Mouse (Mus musculus) MEL (cell line): ENCODE results near the gene Nos1ap. TPM values are rescaled to one million over a fixed set of nuclear protein-coding genes. Genes with fewer than 3 reads are reported as not detected.

Experiments
- DNase-seq: peaks from one replicate; pipeline ENCODE4 v3.0.0; 2011; ENCODE audit warnings: low read depth, low spot score
- H3K27ac ChIP-seq: 2 replicates; pipeline ENCODE4 v1.5.1; 2012; ENCODE audit warnings: low read depth, mild to moderate bottlenecking, control low read depth, low read length, moderate library complexity; ENCODE audit not compliant: control insufficient read depth
- H3K27me3 ChIP-seq, 2 experiments: fragments of 150-350 bp in 1 of 2; sonication (generic) in 1 of 2; 2 replicates each; pipeline ENCODE4 v1.6.1; 2012; ENCODE audit warnings: low read length in 2 of 2, mild to moderate bottlenecking in 2 of 2, improper control_type of control experiment in 1 of 2, moderate library complexity in 1 of 2; ENCODE audit not compliant: insufficient read depth in 2 of 2, control insufficient read depth in 1 of 2
- H3K36me3 ChIP-seq, 2 experiments: 2 replicates each; pipeline ENCODE4 v1.6.1; 2012 to 2014; ENCODE audit warnings: low read length in 2 of 2, improper control_type of control experiment in 1 of 2, inconsistent platforms in 1 of 2, mild to moderate bottlenecking in 1 of 2; ENCODE audit not compliant: insufficient read depth in 2 of 2, control insufficient read depth in 1 of 2
- H3K4me1 ChIP-seq, 2 experiments: fragments of 150-350 bp in 1 of 2; sonication (generic) in 1 of 2; 2 replicates each; pipeline ENCODE4 v1.6.1; 2012; ENCODE audit warnings: low read length in 2 of 2, improper control_type of control experiment in 1 of 2, mild to moderate bottlenecking in 1 of 2; ENCODE audit not compliant: insufficient read depth in 2 of 2, control insufficient read depth in 1 of 2
- H3K4me3 ChIP-seq, 2 experiments: fragments of 150-350 bp in 1 of 2; sonication (generic) in 1 of 2; 2 replicates each; pipeline ENCODE4 v1.5.1; 2012; ENCODE audit warnings: low read depth in 2 of 2, low read length in 2 of 2, mild to moderate bottlenecking in 2 of 2, moderate library complexity in 2 of 2, control low read depth in 1 of 2, improper control_type of control experiment in 1 of 2; ENCODE audit not compliant: control insufficient read depth in 1 of 2, insufficient read depth in 1 of 2
- H3K79me2 ChIP-seq: 2 replicates; pipeline ENCODE4 v1.6.1; 2012; ENCODE audit warnings: mild to moderate bottlenecking, low read length, moderate library complexity; ENCODE audit not compliant: control insufficient read depth, poor library complexity, insufficient read depth
- H3K9ac ChIP-seq: 2 replicates; pipeline ENCODE4 v1.6.1; 2012; ENCODE audit warnings: low read depth, mild to moderate bottlenecking, control low read depth, low read length, moderate library complexity; ENCODE audit not compliant: control insufficient read depth, poor library complexity, severe bottlenecking
- H3K9me3 ChIP-seq: fragments of 150-350 bp; sonication (generic); replicated peaks from 2 replicates; pipeline ENCODE4 v1.6.1; 2012; ENCODE audit warnings: mild to moderate bottlenecking, low read length, improper control_type of control experiment, moderate library complexity; ENCODE audit not compliant: insufficient read depth
- BHLHE40 ChIP-seq: IDR thresholded peaks from 2 replicates; pipeline ENCODE4 v1.6.1; 2012; ENCODE audit warnings: low read depth, mild to moderate bottlenecking, inconsistent platforms, low read length, improper control_type of control experiment, borderline replicate concordance
- CHD1 ChIP-seq: IDR thresholded peaks from 2 replicates; pipeline ENCODE4 v1.6.1; 2012; ENCODE audit warnings: low read depth, mild to moderate bottlenecking, inconsistent platforms, low read length, improper control_type of control experiment
- CHD2 ChIP-seq: IDR thresholded peaks from 2 replicates; pipeline ENCODE4 v1.6.1; 2011; ENCODE audit warnings: low read length, improper control_type of control experiment
- CTCF ChIP-seq, 3 experiments: IDR thresholded peaks in 2 of 3; conservative IDR thresholded peaks in 1 of 3; 2 replicates each; pipeline ENCODE4 v1.5.1; 2011 to 2012; ENCODE audit warnings: low read length in 3 of 3, low read depth in 2 of 3, mild to moderate bottlenecking in 2 of 3, improper control_type of control experiment in 1 of 3, inconsistent platforms in 1 of 3, mixed read lengths in 1 of 3, moderate library complexity in 1 of 3; ENCODE audit not compliant: control insufficient read depth in 1 of 3, insufficient read depth in 1 of 3, poor library complexity in 1 of 3, severe bottlenecking in 1 of 3
- EP300 ChIP-seq, 2 experiments: IDR thresholded peaks; 2 replicates each; pipeline ENCODE4 v1.6.1; 2011; ENCODE audit warnings: improper control_type of control experiment in 2 of 2, low read length in 2 of 2, low read depth in 1 of 2, mild to moderate bottlenecking in 1 of 2
- ETS1 ChIP-seq: IDR thresholded peaks from 2 replicates; pipeline ENCODE4 v1.6.1; 2012; ENCODE audit warnings: low read depth, mild to moderate bottlenecking, inconsistent platforms, low read length, improper control_type of control experiment, moderate library complexity
- GABPA ChIP-seq: IDR thresholded peaks from 2 replicates; pipeline ENCODE4 v1.6.1; 2012; ENCODE audit warnings: low read depth, mild to moderate bottlenecking, inconsistent platforms, low read length, improper control_type of control experiment, moderate library complexity
- GATA1 ChIP-seq: IDR thresholded peaks from 2 replicates; pipeline ENCODE4 v1.6.1; 2011; ENCODE audit warnings: low read depth, low read length, improper control_type of control experiment
- JUND ChIP-seq: IDR thresholded peaks from 2 replicates; pipeline ENCODE4 v1.6.1; 2011; ENCODE audit warnings: low read depth, mild to moderate bottlenecking, improper control_type of control experiment, low read length
- MAFK ChIP-seq: IDR thresholded peaks from 2 replicates; pipeline ENCODE4 v1.6.1; 2011; ENCODE audit warnings: low read depth, mild to moderate bottlenecking, low read length, improper control_type of control experiment, borderline replicate concordance
- MAX ChIP-seq: IDR thresholded peaks from 2 replicates; pipeline ENCODE4 v1.6.1; 2011; ENCODE audit warnings: low read length, improper control_type of control experiment
- MAZ ChIP-seq: IDR thresholded peaks from 2 replicates; pipeline ENCODE4 v1.6.1; 2012; ENCODE audit warnings: low read depth, mild to moderate bottlenecking, inconsistent platforms, low read length, improper control_type of control experiment
- MXI1 ChIP-seq: IDR thresholded peaks from 2 replicates; pipeline ENCODE4 v1.6.1; 2011; ENCODE audit warnings: mild to moderate bottlenecking, low read depth, low read length, improper control_type of control experiment
- MYB ChIP-seq: IDR thresholded peaks from 2 replicates; pipeline ENCODE4 v1.6.1; 2011; ENCODE audit warnings: mild to moderate bottlenecking, low read depth, low read length, improper control_type of control experiment
- NELFE ChIP-seq: IDR thresholded peaks from 2 replicates; pipeline ENCODE4 v1.6.1; 2011; ENCODE audit warnings: low read depth, low read length, improper control_type of control experiment
- NRF1 ChIP-seq: IDR thresholded peaks from 2 replicates; pipeline ENCODE4 v1.6.1; 2014; ENCODE audit warnings: low read depth, mild to moderate bottlenecking, inconsistent platforms, low read length, improper control_type of control experiment, moderate library complexity; ENCODE audit not compliant: poor library complexity, insufficient read depth, severe bottlenecking
- POLR2AphosphoS5 ChIP-seq: IDR thresholded peaks from 2 replicates; pipeline ENCODE4 v1.6.1; 2012; ENCODE audit warnings: low read depth, borderline replicate concordance, mild to moderate bottlenecking, inconsistent platforms, low read length, moderate library complexity, mixed read lengths
- RAD21 ChIP-seq: IDR thresholded peaks from 2 replicates; pipeline ENCODE4 v1.6.1; 2011; ENCODE audit warnings: mild to moderate bottlenecking, low read depth, low read length, improper control_type of control experiment
- SMC3 ChIP-seq: IDR thresholded peaks from 2 replicates; pipeline ENCODE4 v1.6.1; 2011; ENCODE audit warnings: low read depth, low read length, improper control_type of control experiment
- TBP ChIP-seq: IDR thresholded peaks from 2 replicates; pipeline ENCODE4 v1.8.0; 2011; ENCODE audit warnings: low read depth, low read length, improper control_type of control experiment
- UBTF ChIP-seq: IDR thresholded peaks from 2 replicates; pipeline ENCODE4 v1.6.1; 2012; ENCODE audit warnings: low read depth, mild to moderate bottlenecking, inconsistent platforms, low read length, improper control_type of control experiment, moderate library complexity, borderline replicate concordance; ENCODE audit not compliant: insufficient read depth
- USF1 ChIP-seq: IDR thresholded peaks from 2 replicates; pipeline ENCODE4 v1.6.1; 2014; ENCODE audit warnings: low read depth, mild to moderate bottlenecking, inconsistent platforms, low read length, improper control_type of control experiment, moderate library complexity
- ZC3H11A ChIP-seq: IDR thresholded peaks from 2 replicates; pipeline ENCODE4 v1.6.1; 2012; ENCODE audit warnings: low read depth, mild to moderate bottlenecking, inconsistent platforms, low read length, improper control_type of control experiment
- ZNF384 ChIP-seq: IDR thresholded peaks from 2 replicates; pipeline ENCODE4 v1.6.1; 2012; ENCODE audit warnings: low read depth, mild to moderate bottlenecking, inconsistent platforms, low read length, improper control_type of control experiment
- polyA plus RNA-seq, 2 experiments: library from polyadenylated mRNA; stranded (reverse) in 1 of 2; unstranded in 1 of 2; fragments of >175 nt in 1 of 2; fragments of >200 nt in 1 of 2; gene quantifications; 2 replicates each; pipeline versions ENCODE4 v1.2.1 to v1.2.4; 2012; ENCODE audit warnings: low replicate concordance in 2 of 2, low read depth in 1 of 2; ENCODE audit not compliant: insufficient read length in 2 of 2, insufficient read depth in 1 of 2, missing spikeins in 1 of 2
- total RNA-seq: library from RNA; depleted of rRNA; stranded (reverse); fragments of 300-350 nt; gene quantifications from 2 replicates; pipeline ENCODE4 v1.2.3, GENCODE M21; 2012

The Nos1ap gene
- total and polyA plus RNA-seq, 3 experiments: 0.62 to 2.4 TPM; not detected in 1

DNA sequence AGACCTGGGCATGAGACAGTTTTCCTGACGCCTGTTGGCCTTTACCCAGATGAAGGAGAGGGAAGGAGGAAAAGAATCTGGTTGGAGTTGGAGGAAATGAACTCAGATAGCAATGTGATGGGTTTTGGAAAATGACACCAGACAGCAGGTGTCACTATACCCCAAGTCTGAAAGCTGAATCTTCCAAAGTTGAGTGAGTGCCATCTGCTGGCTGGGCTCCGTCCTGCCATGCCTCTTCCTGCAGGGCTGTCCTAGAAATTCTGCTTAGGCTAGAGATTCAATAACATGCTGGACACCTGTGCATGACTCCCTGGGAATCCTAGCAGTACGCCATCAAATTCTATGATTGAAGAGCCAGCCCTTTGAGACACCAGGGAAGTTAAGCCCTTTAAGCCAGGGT is 42.7 kb upstream of the Nos1ap start:
- Histone ChIP-seq H3K27me3 (no peaks in the 10 kb centered on the region), H3K36me3 (no peaks in the 10 kb centered on the region; a peak in 1 of 4 replicates), H3K79me2 (no peaks in the 10 kb centered on the region), H3K9me3 (no peaks in the 10 kb centered on the region), H3K4me3 (no peak overlapping the region), H3K27ac (no peak overlapping the region), H3K4me1 (peaks cover 0 to 4% of the 10 kb centered on the region in 2 experiments; a peak in 1 of 4 replicates), H3K9ac (no peak overlapping the region)
- DNase-seq: peak; percentile 84
- TF ChIP-seq ZNF384 (no peak), RAD21 (peak; percentile 93), GATA1 (no peak), NELFE (no peak), SMC3 (peak; percentile 96), ZC3H11A (peak; percentile 91), CTCF (IDR thresholded peaks at IDR 0.05 in 2 of 3, conservative IDR thresholded peaks at IDR 0.05 in 1 of 3; ENCODE audit: control insufficient read depth in 1 of 3, insufficient read depth in 1 of 3, low read depth in 2 of 3, low read length in 3 of 3, poor library complexity in 1 of 3, severe bottlenecking in 1 of 3) (peak; percentile 92 to 100 (median 97))

- no peaks in the 10 kb centered on the region for H3K9me3 ChIP-seq
- H3K9ac ChIP-seq: no peak overlapping the region
- H3K79me2 ChIP-seq: no peaks in the 10 kb centered on the region
- DNase-seq: no peak
- H3K27me3 ChIP-seq: no peaks in the 10 kb centered on the region
- no peak for TF ChIP-seq MXI1
- no peak for TF ChIP-seq GATA1
- no peak for TF ChIP-seq NRF1
- TF ChIP-seq JUND: no peak
- TF ChIP-seq MAZ: no peak
- no peak for TF ChIP-seq USF1
- no peak for TF ChIP-seq CHD1
- TF ChIP-seq TBP: no peak
- no peak for TF ChIP-seq POLR2AphosphoS5
- TF ChIP-seq ETS1: no peak
- no peak for TF ChIP-seq EP300 (IDR thresholded peaks at IDR 0.05; ENCODE audit: low read depth in 1 of 2, low read length in 2 of 2)
- no peak for TF ChIP-seq UBTF
- TF ChIP-seq CHD2: no peak
- TF ChIP-seq SMC3: no peak
- TF ChIP-seq BHLHE40: no peak
- TF ChIP-seq MAX: no peak
- no peak for TF ChIP-seq GABPA
- TF ChIP-seq ZNF384: no peak
- no peak for TF ChIP-seq MAFK
- no peak for TF ChIP-seq MYB
- H3K4me3 ChIP-seq: no peak overlapping the region
- no peaks in the 10 kb centered on the region; a peak in 1 of 4 replicates for H3K36me3 ChIP-seq
- H3K27ac ChIP-seq: no peak overlapping the region
- H3K4me1 ChIP-seq: peaks cover 0 to 4% of the 10 kb centered on the region in 2 experiments; a peak in 1 of 4 replicates
These were observed 41.9 kb upstream of the Nos1ap start for GRCm38 (mm10) chr1:170631571-170631970.
